Mouse (Mus musculus): ENCODE results near the gene Dgat2.

Gene Dgat2

DNA sequence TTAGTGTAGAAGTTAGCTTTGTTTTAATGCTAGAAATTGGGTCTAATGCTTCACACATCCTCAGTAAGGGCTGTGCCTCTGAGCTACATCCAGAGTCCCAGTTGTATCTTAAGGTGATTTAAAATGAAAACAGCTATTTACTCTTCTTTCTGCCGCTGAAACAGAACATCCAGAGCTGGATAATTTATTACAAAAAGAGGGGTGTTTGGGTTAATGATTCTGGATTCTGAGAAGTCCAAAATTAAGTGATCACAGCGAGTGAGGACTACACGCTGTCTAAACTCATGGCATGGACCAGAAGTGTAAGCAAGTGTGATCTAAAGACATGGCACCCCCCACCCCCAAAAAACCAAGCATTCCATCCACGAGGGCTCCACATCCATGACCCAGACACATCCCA is 11.4 kb upstream of the Dgat2 start:
- DNase-seq (ENCODE audit: low spot score in 2 of 2), result no peak

DNA sequence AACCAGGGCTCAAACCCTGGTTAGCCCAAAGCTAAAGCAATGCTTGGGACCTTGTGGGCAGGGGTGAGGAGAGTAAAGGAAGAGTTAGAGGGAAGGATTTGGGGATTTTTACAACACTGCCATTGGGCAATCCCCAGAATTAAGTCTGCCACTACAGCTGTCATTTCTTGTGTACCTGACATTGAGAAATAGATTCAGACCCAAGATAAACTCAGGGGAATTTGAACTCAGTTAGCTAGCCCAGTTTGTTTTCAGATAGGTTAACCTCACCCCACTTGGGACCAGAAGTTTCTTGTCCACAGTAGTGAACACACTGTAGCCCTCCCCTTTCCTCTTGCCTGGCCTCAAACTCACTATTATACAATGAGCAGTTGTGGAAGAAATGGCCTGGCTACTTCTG is 8.9 kb upstream of the Dgat2 start:
- no peak for DNase-seq (ENCODE audit: low spot score in 2 of 2)

DNA sequence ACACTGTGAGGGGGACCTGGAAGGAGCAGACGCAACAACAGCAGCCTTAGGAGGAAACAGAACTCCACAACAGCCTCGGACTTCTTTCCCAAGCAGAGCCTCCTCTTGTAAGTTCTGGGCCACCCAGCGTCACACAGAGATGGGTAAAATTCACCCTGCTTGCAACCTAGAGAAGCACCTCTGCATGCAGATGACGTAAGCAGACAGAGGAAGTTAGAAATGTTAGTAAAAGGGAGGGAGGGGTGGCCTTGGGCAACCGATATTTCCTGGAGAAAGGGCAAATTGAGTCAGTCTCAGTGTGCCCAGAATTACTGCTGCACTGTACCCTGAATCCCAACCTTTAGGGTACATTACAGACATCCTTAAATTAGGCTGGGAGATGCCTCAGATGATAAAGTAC is 7.4 kb upstream of the Dgat2 start:
- no peak for DNase-seq (ENCODE audit: low spot score in 2 of 2)

DNA sequence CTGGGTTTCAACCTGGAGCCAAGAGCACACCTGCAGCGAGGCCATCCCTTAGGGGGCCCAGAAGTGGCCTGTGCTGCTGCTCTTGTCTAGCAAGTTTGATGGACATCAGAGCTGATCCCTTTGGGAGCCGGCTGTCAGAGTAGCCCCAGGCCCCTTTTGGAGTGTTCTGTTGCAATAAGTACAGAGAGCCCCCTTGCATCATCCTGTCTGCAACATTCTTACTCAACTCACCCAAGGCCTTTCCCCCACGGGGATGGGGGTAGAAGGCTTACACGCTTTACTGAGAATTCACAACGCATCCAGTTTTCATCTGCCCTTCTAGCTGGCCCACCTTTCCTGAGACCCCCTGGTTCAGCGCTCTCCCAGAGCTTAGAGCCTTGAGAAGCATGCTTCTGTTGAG is 6.1 kb upstream of the Dgat2 start:
- DNase-seq (ENCODE audit: low spot score in 2 of 2), result no peak

DNA sequence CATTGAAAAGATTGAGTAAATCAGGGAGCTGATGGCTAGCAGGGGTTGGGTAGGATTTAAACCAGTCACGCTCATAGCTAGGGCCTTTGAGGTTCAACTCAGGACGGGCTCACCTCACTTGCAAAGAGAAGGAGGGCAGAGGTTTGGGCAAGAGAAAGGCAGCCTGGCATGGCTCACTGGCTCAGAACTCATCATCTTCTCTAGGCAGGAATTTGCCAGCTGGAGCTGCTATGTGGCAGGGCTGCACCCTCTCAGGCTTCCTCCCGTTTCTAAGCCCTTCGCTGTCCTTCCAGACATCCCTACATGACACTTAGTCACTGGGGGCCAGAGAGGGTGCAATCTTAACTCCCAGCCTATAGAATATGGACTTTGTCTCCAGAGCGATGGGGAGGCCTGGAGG is 4.9 kb upstream of the Dgat2 start:
- DNase-seq (ENCODE audit: low spot score in 2 of 2), result no peak

DNA sequence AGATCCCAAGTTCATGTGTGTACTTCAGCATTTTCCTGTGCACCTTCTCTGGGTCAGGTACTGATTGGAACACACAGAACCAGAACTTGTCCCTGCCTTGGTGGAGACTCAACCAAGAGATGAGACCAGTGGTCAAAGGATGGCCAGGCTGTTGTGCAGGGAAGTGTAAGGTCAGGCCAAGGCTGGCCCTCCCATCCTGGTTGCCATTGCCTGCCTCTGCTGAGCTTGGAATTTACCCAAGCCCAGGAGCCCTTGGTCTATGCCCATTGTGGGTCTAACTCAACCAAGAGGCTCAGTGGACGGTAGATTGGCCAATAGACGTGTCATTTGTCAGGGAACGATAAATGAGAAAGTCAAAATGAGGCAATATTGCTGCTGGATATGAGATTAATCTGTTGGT is 2.9 kb upstream of the Dgat2 start:
- no peak for DNase-seq (ENCODE audit: low spot score in 2 of 2)

DNA sequence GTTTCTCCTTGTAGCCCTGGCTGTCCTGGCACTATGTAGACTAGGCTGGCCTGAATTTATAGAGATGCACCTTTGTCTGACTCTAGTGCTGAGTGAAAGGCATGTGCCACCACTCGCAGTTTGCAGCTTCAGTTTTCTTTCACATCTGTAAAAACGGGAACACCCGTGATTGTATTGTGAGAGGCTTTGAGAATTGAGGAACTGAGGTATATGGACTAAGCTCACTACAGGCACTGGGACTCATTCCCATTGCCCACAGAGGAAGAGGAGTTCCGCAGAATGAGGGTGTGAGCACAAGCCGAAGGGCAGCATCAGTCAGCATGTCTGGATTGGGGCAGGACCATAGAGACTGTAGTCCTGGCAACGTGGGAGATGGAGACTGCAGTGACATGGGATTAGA is 1.2 kb upstream of the Dgat2 start:
- DNase-seq (ENCODE audit: low spot score in 2 of 2), result no peak

DNA sequence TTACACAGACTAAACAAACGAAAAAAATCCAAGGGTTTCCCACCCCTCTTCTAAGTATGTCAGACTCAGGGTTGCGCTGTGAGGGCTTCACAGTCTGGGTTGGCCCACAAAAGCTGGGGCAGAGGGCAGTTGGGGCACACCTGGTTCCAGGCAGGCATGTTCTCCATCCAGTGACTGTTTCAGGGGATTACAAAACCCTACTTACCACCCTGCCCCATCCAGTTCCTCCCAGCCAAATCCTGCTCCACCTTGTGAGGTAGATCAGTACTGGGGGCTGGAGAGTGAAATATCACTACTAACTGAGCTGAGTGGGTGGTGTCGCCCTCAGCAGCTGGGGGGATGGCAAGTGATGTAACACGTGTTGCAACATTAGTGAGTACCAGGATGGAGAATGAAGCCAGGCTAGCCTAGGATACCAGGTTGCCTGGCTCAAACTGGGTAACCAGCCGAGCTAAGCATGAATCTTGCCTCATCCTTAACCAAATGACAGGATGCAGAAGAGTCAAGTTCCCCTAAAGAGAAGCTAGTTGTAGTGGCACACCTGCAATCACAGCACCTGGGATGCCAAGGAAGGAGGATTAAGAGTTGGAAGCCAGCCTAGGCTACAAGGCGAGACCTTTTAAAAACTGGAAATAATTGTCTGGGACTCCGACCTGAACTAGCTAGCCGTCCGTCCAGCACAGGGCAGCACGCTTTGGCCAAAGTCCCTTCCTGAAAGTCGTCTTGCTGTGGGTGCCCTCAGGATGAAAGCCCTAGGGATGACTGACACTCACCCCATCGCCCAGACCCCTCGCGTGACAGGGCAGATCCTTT is 694 bp downstream of the Dgat2 start:
- DNase-seq (ENCODE audit: low spot score in 2 of 2), result no peak

DNA sequence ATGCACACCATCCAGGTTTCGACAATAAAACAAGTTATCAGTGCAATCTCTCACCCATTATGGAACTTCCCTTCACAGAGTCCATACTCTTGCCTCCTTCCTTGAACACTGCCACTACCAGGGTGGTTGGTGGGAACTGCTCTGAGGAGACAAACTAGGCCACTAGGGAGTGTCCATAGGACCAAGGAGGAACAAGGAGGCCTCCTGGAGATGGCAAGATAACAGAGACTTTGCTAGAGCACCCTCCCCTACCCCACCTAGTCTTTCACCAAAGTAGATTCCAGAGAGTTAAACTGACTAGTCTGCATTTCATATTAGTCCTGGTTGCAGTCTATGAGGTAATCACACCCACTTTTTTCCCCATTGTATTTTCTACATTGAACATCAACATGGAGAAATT is 2.4 kb downstream of the Dgat2 start:
- no peak for DNase-seq (ENCODE audit: low spot score in 2 of 2)

DNA sequence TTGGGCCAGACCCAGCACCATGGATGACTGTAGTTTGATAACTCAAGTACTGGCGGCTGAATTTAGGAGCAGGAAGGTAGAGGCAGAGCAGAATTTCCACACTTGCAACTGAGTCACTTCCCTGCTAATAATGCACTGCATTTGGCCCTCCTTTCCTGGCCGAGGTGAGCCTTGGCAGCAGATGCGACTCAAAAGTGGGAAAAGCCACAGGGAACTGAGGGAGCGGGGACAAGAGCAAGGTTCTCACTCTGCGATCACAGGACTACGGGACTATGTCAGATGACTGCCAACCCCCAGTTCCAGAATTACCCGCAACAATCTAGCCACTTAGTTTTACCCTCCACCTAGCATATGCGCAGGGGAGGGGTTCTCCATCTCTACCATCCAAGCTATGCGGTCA is 3.2 kb downstream of the Dgat2 start:
- no peak for DNase-seq (ENCODE audit: low spot score in 2 of 2)

DNA sequence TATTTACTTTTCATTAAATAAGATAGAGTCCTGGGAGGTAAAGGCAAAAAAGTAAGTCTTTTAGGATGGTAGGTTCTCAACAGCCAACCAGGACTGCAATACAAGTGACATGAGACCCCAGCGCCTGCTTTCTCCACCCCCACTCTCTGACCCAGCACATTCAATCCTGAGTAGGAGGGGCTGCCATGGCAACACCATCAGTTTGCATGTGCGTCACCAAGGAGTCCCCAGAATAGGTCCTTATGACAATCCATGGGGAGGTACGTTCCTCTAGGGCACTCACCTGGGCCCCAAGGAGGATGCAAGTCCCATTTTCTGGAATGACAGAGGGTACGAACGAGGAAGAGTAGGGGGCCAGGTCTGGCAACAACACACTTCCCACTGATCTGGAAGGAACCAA is 5.1 kb downstream of the Dgat2 start:
- DNase-seq (ENCODE audit: low spot score in 2 of 2), result no peak

DNA sequence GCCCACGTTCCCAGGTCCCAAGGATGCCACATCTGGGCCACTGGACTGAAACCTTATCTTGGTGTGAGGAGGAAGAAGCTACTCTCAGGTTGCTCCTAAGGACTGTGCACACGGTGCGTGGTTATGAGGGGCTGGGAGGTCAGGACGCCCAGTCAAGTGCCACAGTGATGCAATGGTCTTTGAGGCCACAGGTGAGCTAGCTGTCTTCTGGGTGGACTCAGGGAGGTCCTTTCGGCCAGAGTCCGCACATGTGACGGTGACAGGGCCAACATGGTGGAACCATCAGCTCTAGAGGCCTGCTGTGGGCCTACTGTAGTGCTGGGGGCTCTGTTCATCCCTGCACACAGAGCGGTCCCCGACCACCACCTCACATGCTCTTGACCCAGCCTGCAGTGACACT is 6.9 kb downstream of the Dgat2 start:
- no peak for DNase-seq (ENCODE audit: low spot score in 2 of 2)

DNA sequence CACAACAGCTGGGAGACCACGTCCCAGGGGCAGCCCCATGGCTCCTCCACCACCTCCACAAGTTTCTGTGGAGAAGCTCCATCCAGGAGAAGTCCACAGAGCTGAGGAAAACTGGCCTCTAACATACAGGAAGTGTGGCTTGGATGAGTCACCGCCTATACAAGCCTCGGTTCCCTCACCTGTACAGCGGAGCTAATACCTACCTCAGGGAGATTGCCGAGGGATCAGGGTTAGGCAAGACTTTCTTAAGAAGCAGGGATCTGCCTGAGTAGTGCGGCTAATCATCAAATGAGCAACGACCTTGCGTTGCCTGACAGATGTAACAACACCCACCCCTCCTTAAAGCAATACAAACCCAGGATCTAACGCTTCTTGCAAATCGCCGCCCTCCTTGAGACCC is 7.4 kb downstream of the Dgat2 start:
- no peak for DNase-seq (ENCODE audit: low spot score in 2 of 2)

DNA sequence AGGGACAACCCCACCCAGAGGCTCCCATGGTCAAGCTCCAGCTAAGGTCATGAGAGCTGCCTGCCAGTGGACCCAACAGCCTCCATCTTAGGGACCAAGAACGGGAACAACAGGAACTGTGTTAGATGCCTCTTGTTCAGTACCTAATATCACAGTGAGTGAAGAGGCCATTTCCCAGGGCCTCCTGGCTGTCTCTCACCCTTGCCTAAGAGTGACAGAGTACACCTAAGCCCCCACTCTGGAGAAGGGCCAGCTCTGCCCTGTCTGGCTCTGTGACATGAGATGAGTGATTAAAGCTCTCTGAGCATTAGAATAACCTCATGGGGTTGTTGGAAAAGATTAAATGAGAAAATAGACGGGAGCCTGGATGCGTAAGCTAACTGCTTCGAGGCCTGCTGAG is 8.5 kb downstream of the Dgat2 start:
- DNase-seq (ENCODE audit: low spot score in 2 of 2), result no peak

DNA sequence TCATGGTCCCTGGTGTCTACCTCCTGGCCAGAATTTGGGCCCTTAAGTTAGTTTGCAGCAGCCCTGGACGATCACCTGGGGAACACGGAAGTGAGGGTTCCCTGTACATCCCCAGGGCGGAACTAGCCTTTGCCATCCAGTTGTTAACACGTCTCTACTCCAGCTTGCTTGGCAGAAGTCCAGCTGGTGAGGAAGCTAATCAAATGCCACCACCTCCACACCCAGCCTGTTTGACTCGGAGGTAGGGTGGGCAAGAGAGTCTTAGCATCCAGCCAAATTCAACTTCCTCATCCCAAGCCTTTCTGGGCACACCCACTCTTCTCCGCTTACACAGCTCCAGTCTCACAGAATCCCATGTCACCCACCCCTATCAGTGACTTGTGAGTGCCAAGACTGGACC is 9.6 kb downstream of the Dgat2 start:
- no peak for DNase-seq (ENCODE audit: low spot score in 2 of 2)

DNA sequence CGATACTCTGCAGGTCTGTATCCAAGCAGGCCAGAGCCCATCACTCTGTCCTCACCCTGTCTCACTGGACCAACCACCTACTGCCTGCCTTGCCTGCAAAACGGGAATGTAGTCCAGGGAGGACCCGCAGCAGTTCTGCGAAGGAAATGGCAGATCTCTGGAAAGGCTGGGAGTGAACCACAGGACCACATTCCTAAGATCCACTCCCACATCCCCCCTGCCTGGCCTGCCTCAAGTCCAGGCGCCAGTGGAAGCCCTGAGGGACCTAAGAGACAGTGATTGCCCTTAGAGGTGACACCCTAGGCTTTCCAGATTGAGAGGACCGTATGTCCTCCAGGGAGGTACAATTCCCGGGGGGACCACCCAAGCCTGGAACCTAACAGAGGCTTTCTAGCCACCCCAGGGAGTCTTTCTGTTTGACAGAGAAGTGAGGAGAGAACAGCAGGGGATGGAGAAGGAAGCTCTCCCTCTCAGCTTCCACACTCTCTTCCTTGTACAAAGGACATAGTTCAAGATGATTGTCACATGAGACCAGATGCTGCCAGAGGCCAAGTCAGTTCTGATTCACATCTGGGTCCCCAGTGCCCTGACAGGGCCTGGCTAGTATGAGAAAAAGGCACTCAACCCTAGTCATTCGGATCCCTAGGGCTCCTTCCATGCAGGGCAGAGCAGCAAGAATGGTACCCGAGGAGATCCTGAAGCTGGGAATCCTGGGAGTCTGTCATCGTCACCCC is 10.6 kb downstream of the Dgat2 start:
- DNase-seq (ENCODE audit: low spot score in 2 of 2), result no peak

DNA sequence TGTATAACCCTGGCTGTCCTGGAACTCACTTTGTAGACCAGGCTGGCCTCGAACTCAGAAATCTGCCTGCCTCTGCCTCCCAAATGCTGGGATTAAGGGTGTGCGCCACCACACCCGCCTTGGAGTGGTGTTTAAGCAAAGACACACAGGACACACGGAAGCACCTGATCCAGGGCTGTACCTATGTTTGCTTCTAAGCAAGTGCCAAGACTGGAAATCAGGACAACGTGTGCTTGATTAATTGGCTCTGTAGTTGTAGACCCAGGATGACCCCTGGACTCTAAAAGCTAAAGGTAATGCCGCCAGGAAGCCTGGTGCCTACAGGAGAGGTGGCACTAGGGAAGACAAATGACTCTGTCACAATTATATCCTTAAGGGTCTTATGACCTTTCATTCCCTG is 12.0 kb downstream of the Dgat2 start:
- DNase-seq (ENCODE audit: low spot score in 2 of 2), result no peak

DNA sequence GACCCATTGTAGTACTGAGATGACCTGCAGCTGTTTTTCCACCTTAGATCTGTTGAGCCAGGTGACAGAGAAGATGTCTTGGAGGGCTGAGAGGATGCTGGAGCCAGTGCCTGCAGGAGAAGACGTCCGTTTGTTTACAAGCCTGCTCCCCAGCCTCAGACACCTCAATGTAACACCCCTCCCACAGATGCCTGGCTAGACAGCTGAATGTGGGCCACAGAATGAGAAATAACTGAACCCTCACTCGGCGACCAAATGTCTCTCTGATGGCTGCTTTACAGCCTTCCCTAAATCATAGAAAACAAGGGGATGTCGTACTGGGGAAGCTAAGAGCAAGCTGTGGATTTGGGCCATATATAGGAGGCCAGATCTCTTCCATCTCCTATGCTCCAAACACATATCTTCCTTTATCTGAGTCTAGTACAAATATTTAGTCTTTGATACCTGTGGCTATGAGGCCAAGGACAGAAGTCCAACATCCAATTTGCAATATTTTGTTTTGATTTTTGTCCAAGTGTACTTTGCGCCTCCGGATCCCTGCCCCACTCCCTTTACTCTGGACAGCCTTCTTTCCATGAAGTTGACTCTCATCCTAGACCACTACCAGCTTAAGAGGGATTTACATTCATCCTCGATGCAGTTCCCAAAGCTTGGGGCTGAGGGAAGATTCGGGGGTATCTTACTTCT is 12.7 kb downstream of the Dgat2 start:
- DNase-seq (ENCODE audit: low spot score in 2 of 2), result no peak

DNA sequence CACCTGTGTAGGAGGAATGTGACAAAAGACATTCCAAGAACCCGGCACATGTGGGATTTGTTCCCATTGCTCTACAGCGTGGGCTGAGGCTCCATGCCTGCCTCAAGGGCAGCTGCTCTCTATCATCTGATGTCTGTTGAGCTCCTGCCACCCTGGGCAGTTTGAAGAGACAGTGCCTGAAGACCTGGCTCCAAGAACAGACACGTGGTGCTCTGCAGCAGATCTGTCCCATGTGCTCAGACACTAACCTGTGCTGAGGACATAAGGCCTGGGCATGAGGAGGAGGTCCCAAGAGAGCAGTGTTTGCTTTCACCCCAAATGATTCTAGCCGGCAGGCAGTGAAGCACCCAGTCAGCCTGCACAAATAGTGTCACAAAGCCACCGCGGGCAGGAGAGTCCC is 13.8 kb downstream of the Dgat2 start:
- no peak for DNase-seq (ENCODE audit: low spot score in 2 of 2)

DNA sequence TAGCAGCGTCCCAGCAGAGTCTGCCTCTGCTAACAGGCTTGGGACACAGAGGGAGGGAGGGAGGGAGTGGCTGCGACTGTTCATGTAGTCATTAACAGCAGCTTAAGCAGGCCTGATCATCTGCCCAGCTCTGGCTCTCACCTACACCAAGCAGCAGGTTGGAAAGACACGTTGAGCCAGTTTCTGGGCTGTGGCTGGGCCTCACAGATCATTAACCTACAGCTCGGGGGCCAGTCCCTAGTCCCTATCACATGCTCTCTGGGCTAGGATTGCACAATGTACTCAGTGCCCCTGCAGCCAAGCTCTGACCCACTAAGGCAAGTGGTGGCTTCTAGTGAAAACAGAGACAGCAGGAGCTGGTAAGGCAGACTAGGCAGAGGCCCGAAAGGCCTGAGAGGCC is 14.6 kb downstream of the Dgat2 start:
- DNase-seq (ENCODE audit: low spot score in 2 of 2), result no peak

DNA sequence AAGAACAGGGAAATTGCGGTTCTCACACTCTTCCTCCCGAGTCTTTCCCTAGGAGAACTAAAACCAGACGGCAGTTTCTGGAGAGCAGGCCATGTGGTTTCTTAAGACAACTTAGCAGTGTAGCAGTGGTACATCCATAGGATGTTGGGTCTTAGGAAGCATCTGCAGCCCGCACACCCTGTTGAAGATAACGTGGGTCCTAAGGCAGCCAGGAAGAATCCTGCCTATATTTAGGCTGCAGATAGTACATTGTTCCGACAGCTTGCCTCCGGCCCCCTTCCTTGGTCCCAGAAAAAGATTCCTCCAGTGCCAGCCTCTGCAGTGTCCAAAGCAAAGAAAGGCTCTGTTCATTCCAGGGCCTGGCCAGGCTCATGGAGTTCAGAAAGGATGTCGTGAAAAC is 16.4 kb downstream of the Dgat2 start:
- no peak for DNase-seq (ENCODE audit: low spot score in 2 of 2)

DNA sequence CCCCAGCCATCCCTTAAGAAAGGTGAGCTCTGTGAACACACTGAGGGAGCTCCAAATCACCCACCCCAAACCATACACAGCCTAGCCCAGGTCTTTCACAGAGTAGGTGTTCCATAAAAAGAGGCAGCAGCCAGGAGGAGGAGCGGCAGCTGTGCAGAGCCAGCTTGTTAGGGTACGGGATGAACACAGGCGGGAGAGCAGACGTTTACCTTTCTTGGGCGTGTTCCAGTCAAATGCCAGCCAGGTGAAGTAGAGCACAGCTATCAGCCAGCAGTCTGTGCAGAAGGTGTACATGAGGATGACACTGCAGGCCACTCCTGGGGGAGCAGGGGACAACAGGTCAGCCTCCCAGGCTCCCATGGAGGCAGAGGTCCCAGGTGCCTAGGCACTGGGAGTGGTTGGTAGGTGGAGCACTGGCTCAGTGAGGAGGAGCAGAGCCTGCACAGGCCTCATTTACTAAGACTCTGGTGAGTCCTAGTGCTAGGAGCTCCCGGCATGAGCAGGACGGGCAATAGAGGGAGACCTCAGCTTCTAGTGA is 17.6 kb downstream of the Dgat2 start:
- DNase-seq (ENCODE audit: low spot score in 2 of 2), result no peak

DNA sequence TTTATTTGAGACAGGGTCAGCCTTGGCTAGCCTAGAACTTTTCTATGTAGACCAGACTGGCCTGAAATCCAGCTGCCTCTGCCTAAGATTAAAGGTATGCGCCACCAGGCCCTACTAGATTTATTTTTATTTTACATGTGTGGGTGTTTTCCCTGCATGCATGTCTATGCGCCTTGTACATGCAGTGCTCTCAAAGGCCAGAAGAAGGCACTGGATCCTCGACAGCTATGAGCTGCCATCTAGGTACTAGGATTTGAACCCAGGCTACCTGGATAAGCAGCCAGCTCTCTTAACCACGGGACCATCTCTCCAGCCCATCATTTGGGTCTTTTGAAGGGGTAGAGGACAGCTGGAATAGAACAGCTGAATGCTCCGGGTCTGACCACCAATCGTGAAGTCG is 20.1 kb downstream of the Dgat2 start:
- DNase-seq (ENCODE audit: low spot score in 2 of 2), result no peak
